Mouse (Mus musculus) G1E (cell line): ENCODE measurements around the gene Vps33b. TPM values are rescaled to one million over a fixed set of nuclear protein-coding genes. Genes with fewer than 3 reads are reported as not detected.

Experiments
- ATAC-seq: 2 replicates; pipeline ENCODE4 v1.8.0; 2016; ENCODE audit warnings: mild to moderate bottlenecking; ENCODE audit not compliant: insufficient number of reproducible peaks, poor library complexity, low FRiP score, severe bottlenecking; ENCODE audit errors: extremely low read depth
- DNase-seq: peaks from one replicate; pipeline ENCODE4 v3.0.0; 2012; ENCODE audit warnings: low spot score
- H3K27me3 ChIP-seq: 2 replicates; pipeline ENCODE4 v1.6.1; 2012; ENCODE audit warnings: mild to moderate bottlenecking, low read length, inconsistent platforms; ENCODE audit not compliant: insufficient read depth
- H3K36me3 ChIP-seq: replicated peaks from 2 replicates; pipeline ENCODE3; 2012; ENCODE audit warnings: mild to moderate bottlenecking, inconsistent platforms
- H3K4me1 ChIP-seq: 2 replicates; pipeline ENCODE4 v1.6.1; 2012; ENCODE audit warnings: low read depth, low read length, inconsistent platforms, mixed read lengths; ENCODE audit not compliant: insufficient read depth
- H3K4me3 ChIP-seq: 2 replicates; pipeline ENCODE4 v1.5.1; 2012; ENCODE audit warnings: low read depth, mild to moderate bottlenecking, inconsistent platforms, low read length, moderate library complexity, mixed read lengths
- H3K9me3 ChIP-seq: replicated peaks from 2 replicates; pipeline ENCODE4 v1.6.1; 2012; ENCODE audit warnings: inconsistent platforms
- CTCF ChIP-seq: IDR thresholded peaks from 2 replicates; pipeline ENCODE4 v1.5.1; 2012; ENCODE audit warnings: low read depth, low read length, inconsistent platforms, mixed read lengths
- GATA1 ChIP-seq: IDR thresholded peaks from 2 replicates; pipeline ENCODE4 v1.6.1; 2012; ENCODE audit warnings: borderline replicate concordance, low read length, inconsistent platforms, mixed read lengths
- GATA2 ChIP-seq: IDR thresholded peaks from 2 replicates; pipeline ENCODE4 v1.6.1; 2012; ENCODE audit warnings: low read depth, low read length, inconsistent platforms, borderline replicate concordance
- POLR2AphosphoS5 ChIP-seq: IDR thresholded peaks from 2 replicates; pipeline ENCODE4 v1.6.1; 2012; ENCODE audit warnings: low read depth, low read length, inconsistent platforms; ENCODE audit not compliant: insufficient replicate concordance
- TAL1 ChIP-seq: conservative IDR thresholded peaks from 2 replicates; pipeline ENCODE4 v1.6.1; 2012; ENCODE audit warnings: low read depth, low read length, inconsistent platforms, mixed read lengths
- polyA plus RNA-seq: library from polyadenylated mRNA; stranded (reverse); fragments of >175 nt; gene quantifications from 2 replicates; pipeline ENCODE4 v1.2.3, GENCODE M21; 2012
- total RNA-seq, 2 experiments: library from RNA; stranded (forward) in 1 of 2; stranded (reverse) in 1 of 2; fragments of 200-1000 nt in 1 of 2; fragments of >200 nt in 1 of 2; fragmentation: Nextera tagmentation in 1 of 2; gene quantifications; 2 replicates each; pipeline ENCODE4 v1.2.3; 2014 to 2017

Vps33b gene
- total RNA-seq (2014; fragmentation: Nextera tagmentation) (50.7 and 77.5 TPM in 2 replicates), total RNA-seq (2017) (29.7 and 33.2 TPM in 2 replicates), polyA plus RNA-seq (4.1 and 4.3 TPM in 2 replicates)

GRCm38 (mm10) chr7:80268897-80269750 is at the start of gene Vps33b:
Gene Vps33b, plus strand, starts transcription at chr7:80269649.
- DNase-seq (peak; percentile 90), ATAC-seq (peak; percentile 70; the same call in 1 of the 2 replicates)
- TF ChIP-seq GATA2 (no peak), TAL1 (no peak), CTCF (no peak), POLR2AphosphoS5 (no peak), GATA1 (no peak)
- Histone ChIP-seq H3K9me3 (no peaks in the 10 kb centered on the region), H3K27me3 (no peaks in the 10 kb centered on the region), H3K36me3 (peaks cover 72% of the 10 kb centered on the region), H3K4me3 (peak within 1 kb of the TSS; percentile 93), H3K4me1 (peaks cover 51% of the 10 kb centered on the region)

DNA sequence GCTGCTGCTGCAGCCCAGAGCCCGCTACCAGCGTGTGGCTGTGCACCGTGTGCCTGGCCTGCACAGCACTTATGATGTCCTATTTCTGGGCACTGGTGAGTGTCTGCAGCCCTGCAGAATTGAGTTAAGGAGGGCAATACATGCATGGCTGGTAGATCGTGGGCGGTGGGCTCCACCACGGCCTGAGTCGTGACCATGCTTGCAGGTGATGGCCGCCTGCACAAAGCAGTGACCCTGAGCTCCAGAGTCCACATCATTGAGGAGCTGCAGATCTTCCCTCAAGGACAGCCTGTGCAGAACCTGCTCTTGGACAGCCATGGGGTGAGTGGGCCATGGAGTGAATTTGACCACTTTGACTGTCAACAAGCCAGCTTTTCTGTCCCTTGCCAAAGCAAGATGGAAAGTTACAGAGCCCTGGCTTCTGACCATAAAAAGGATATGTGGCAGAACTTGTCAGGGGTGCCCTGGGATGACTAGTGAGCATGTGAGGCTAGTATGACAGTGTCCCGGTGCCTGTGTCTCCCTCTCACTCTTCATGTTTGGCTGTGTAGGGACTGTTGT is 49.1 kb upstream of the Vps33b start:
- peaks cover 30% of the 10 kb centered on the region for H3K4me1 ChIP-seq
- H3K27me3 ChIP-seq: no peaks in the 10 kb centered on the region; the same call in 1 of the 2 replicates
- H3K4me3 ChIP-seq: no peak overlapping the region
- H3K9me3 ChIP-seq: no peaks in the 10 kb centered on the region
- TF ChIP-seq CTCF (no peak), TAL1 (no peak), POLR2AphosphoS5 (no peak), GATA1 (no peak), GATA2 (no peak)
- peaks cover 98% of the 10 kb centered on the region for H3K36me3 ChIP-seq
- DNase-seq (no peak), ATAC-seq (no peak)

DNA sequence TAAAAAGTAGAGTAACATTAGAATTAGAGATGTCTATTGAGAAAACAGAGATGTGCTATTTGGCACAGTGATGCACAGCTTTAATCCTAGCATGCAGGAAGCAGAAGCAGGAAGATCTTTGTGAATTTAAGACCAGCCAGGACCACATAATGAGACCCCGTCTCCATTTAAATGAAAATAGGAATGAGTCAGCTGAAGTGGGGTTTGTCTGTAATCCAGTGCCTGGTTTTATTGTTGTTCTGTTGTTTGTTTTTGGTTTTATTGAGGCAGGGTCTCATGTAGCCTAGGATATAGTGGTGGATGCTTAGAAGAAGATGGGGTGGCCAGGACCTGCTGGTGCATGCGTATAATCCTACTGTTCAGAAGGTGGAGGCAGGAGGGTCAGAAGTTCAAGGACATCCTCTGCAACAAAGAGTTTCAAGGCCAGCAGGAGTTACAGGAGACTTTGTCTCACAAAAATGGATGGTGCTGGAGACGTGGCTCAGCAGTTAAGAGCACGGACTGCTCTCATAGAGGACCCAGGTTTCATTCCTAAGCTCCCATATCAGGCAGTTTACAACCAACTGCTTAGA is 48.2 kb upstream of the Vps33b start:
- Histone ChIP-seq H3K4me1 (peaks cover 23% of the 10 kb centered on the region), H3K27me3 (no peaks in the 10 kb centered on the region; the same call in 1 of the 2 replicates), H3K36me3 (peaks cover 97% of the 10 kb centered on the region), H3K4me3 (no peak overlapping the region), H3K9me3 (no peaks in the 10 kb centered on the region)
- ATAC-seq (no peak), DNase-seq (no peak)
- TF ChIP-seq GATA1 (no peak), POLR2AphosphoS5 (no peak), CTCF (no peak), TAL1 (no peak), GATA2 (no peak)

DNA sequence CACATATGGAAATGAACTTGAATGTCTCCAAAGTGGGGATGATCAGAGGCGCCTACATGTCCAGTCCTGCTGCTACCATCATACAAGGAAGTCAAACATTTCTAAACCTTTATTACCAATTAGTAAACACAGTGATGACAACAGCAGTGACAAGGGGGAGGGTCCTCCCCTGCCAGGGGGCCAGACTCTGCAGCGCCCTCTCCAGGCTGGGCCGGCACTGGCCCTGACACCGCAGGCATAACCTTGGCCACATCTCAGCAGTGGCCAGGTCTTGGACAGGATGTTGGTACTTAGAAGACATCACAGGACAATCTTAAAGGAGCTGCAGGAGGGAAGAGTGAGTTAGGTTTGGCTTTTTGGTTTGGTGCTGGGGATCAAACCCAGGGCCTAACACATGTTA is 42.4 kb upstream of the Vps33b start:
- TF ChIP-seq CTCF (0 out of 2 replicates have a peak, but pooled peaks have one; percentile 15), POLR2AphosphoS5 (no peak)
- Histone ChIP-seq H3K9me3 (no peaks in the 10 kb centered on the region), H3K27me3 (no peaks in the 10 kb centered on the region), H3K4me3 (no peak overlapping the region), H3K36me3 (peaks cover 82% of the 10 kb centered on the region), H3K4me1 (peaks cover 49% of the 10 kb centered on the region)
- ATAC-seq (no peak), DNase-seq (no peak)

- Histone ChIP-seq H3K36me3 (peaks cover 57% of the 10 kb centered on the region), H3K9me3 (no peaks in the 10 kb centered on the region), H3K4me3 (no peak overlapping the region), H3K27me3 (no peaks in the 10 kb centered on the region), H3K4me1 (peaks cover 52% of the 10 kb centered on the region)
- no peak for TF ChIP-seq GATA2
- no peak for TF ChIP-seq CTCF
- TF ChIP-seq POLR2AphosphoS5: no peak
- no peak for TF ChIP-seq GATA1
- TF ChIP-seq TAL1: no peak
- DNase-seq: no peak
- no peak for ATAC-seq
Measured at GRCm38 (mm10) chr7:80230196-80230595, 39.3 kb upstream of the Vps33b start.

DNA sequence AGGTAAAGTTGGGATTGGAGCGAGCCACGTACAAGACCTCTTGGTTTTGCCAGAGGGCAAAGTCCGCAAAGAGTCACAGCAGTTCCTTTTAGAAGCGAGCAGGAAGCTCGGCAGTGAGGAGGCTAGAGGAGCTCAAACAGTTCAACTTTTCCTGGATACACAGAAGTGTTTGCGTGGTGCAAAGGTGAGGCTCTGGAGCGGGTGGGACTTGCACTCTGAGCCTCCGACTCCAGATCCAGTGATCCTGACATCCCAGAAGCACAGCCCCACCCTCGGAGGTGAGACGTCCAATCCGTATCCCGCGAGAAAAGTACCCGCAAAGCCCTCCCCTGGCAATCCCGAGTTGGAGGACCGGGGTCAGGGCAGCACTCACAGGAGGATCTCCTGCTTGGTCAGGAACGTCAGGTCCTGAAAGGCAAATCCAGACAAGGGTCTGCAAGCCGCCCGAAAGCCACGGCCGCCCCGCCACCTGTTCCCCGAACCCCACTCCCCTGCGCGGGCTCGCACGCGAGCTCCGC is 37.4 kb upstream of the Vps33b start:
- TF ChIP-seq GATA1 (no peak), CTCF (no peak)
- Histone ChIP-seq H3K4me3 (peak overlapping the region; percentile 83), H3K27me3 (no peaks in the 10 kb centered on the region), H3K9me3 (no peaks in the 10 kb centered on the region), H3K4me1 (peaks cover 52% of the 10 kb centered on the region), H3K36me3 (peaks cover 57% of the 10 kb centered on the region)
- ATAC-seq: no peak
- DNase-seq: no peak
